Mouse (Mus musculus): ENCODE data around the gene Cdh4. TPM values are rescaled to one million over a fixed set of nuclear protein-coding genes. Genes with fewer than 3 reads are reported as not detected.

Gene Cdh4
- polyA plus RNA-seq, 1 experiment = not detected

DNA sequence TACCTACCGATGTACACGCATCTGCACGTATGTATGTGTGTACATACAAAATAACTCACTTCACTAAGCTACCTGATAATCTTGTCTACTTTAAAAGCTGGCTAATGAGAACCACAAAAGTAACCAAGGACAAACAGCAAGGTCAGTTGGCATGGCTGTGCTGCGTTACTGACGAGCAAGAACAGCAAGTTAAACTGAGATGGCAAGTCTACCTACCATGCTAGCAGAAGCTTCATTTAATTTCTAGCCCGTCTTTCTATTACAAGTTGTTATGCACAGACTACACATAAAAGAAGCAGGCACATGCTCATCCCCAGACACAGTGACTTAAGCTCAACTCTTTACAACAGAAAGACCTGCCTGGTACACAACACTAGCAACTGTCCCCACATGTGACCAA is 504.3 kb downstream of the Cdh4 start:
- Histone ChIP-seq H3K4me3 (no peak overlapping the region), H3ac (ENCODE audit: control insufficient read depth, insufficient read length) (no peak overlapping the region), H3K4me2 (ENCODE audit: low read depth) (no peak overlapping the region), H3K79me2 (ENCODE audit: control insufficient read depth, insufficient read depth) (peaks cover 99% of the 10 kb centered on the region), H3K36me3 (ENCODE audit: control insufficient read depth, insufficient read depth) (no peaks in the 10 kb centered on the region), H3K27me3 (ENCODE audit: control insufficient read depth, insufficient read depth, insufficient read length) (no peaks in the 10 kb centered on the region)
- TF ChIP-seq TCF12 (IDR thresholded peaks at IDR 0.05; ENCODE audit: insufficient read depth, poor library complexity, severe bottlenecking) = no peak
- no peak for TF ChIP-seq SRF (IDR thresholded peaks at IDR 0.05; ENCODE audit: control insufficient read depth, insufficient read length, low read depth)
- TF ChIP-seq TCF3 (IDR thresholded peaks at IDR 0.05; ENCODE audit: insufficient read length, low read depth) = no peak
- no peak for TF ChIP-seq MYOG (IDR thresholded peaks at IDR 0.05; ENCODE audit: control insufficient read depth in 1 of 3, insufficient read depth in 1 of 3, insufficient read length in 2 of 3, low read depth in 2 of 3)
- no peak for TF ChIP-seq POLR2AphosphoS2 (IDR thresholded peaks at IDR 0.05; ENCODE audit: insufficient read length, low read depth)
- TF ChIP-seq USF1 (IDR thresholded peaks at IDR 0.05; ENCODE audit: low read depth) = no peak
- TF ChIP-seq REST (IDR thresholded peaks at IDR 0.05; ENCODE audit: insufficient read depth, insufficient read length) = no peak
- TF ChIP-seq POLR2A (IDR thresholded peaks at IDR 0.05; ENCODE audit: insufficient read length, low read depth) = no peak
- no peak for TF ChIP-seq CEBPB (IDR thresholded peaks at IDR 0.05; ENCODE audit: insufficient read depth, poor library complexity, severe bottlenecking)
- no peak for TF ChIP-seq MYOD1 (IDR thresholded peaks at IDR 0.05; ENCODE audit: control insufficient read depth in 1 of 3, insufficient read length in 2 of 3, low read depth in 2 of 3)
- no peak for TF ChIP-seq E2F4 (IDR thresholded peaks at IDR 0.05; ENCODE audit: insufficient read depth)
- TF ChIP-seq MAX (IDR thresholded peaks at IDR 0.05; ENCODE audit: low read depth) = no peak

- H3K4me3 ChIP-seq = no peak overlapping the region
- no peak overlapping the region for H3K4me2 ChIP-seq (ENCODE audit: low read depth)
- H3K36me3 ChIP-seq (ENCODE audit: control insufficient read depth, insufficient read depth) = no peaks in the 10 kb centered on the region
- no peak overlapping the region for H3ac ChIP-seq (ENCODE audit: control insufficient read depth, insufficient read length)
- peaks cover 99% of the 10 kb centered on the region for H3K79me2 ChIP-seq (ENCODE audit: control insufficient read depth, insufficient read depth)
- no peaks in the 10 kb centered on the region for H3K27me3 ChIP-seq (ENCODE audit: control insufficient read depth, insufficient read depth, insufficient read length)
- TF ChIP-seq SRF (IDR thresholded peaks at IDR 0.05; ENCODE audit: control insufficient read depth, insufficient read length, low read depth) = no peak
- TF ChIP-seq MAX (IDR thresholded peaks at IDR 0.05; ENCODE audit: low read depth) = no peak
- TF ChIP-seq REST (IDR thresholded peaks at IDR 0.05; ENCODE audit: insufficient read depth, insufficient read length) = no peak
- TF ChIP-seq MYOG (IDR thresholded peaks at IDR 0.05; ENCODE audit: control insufficient read depth in 1 of 3, insufficient read depth in 1 of 3, insufficient read length in 2 of 3, low read depth in 2 of 3) = no peak
- no peak for TF ChIP-seq TCF12 (IDR thresholded peaks at IDR 0.05; ENCODE audit: insufficient read depth, poor library complexity, severe bottlenecking)
- no peak for TF ChIP-seq E2F4 (IDR thresholded peaks at IDR 0.05; ENCODE audit: insufficient read depth)
- no peak for TF ChIP-seq POLR2A (IDR thresholded peaks at IDR 0.05; ENCODE audit: insufficient read length, low read depth)
- TF ChIP-seq TCF3 (IDR thresholded peaks at IDR 0.05; ENCODE audit: insufficient read length, low read depth) = no peak
- no peak for TF ChIP-seq USF1 (IDR thresholded peaks at IDR 0.05; ENCODE audit: low read depth)
- TF ChIP-seq MYOD1 (IDR thresholded peaks at IDR 0.05; ENCODE audit: control insufficient read depth in 1 of 3, insufficient read length in 2 of 3, low read depth in 2 of 3) = no peak
- no peak for TF ChIP-seq CEBPB (IDR thresholded peaks at IDR 0.05; ENCODE audit: insufficient read depth, poor library complexity, severe bottlenecking)
- no peak for TF ChIP-seq POLR2AphosphoS2 (IDR thresholded peaks at IDR 0.05; ENCODE audit: insufficient read length, low read depth)
Measured at GRCm38 (mm10) chr2:179947607-179948006, 505.4 kb downstream of the Cdh4 start.

- H3K36me3 ChIP-seq (ENCODE audit: control insufficient read depth, insufficient read depth) = no peaks in the 10 kb centered on the region
- H3K4me2 ChIP-seq (ENCODE audit: low read depth) = no peak overlapping the region
- H3K4me3 ChIP-seq = no peak overlapping the region
- no peaks in the 10 kb centered on the region for H3K27me3 ChIP-seq (ENCODE audit: control insufficient read depth, insufficient read depth, insufficient read length)
- H3ac ChIP-seq (ENCODE audit: control insufficient read depth, insufficient read length) = no peak overlapping the region
- TF ChIP-seq MYOD1 (IDR thresholded peaks at IDR 0.05; ENCODE audit: control insufficient read depth in 1 of 3, insufficient read length in 2 of 3, low read depth in 2 of 3) = no peak
- no peak for TF ChIP-seq MYOG (IDR thresholded peaks at IDR 0.05; ENCODE audit: control insufficient read depth in 1 of 3, insufficient read depth in 1 of 3, insufficient read length in 2 of 3, low read depth in 2 of 3)
- no peak for TF ChIP-seq REST (IDR thresholded peaks at IDR 0.05; ENCODE audit: insufficient read depth, insufficient read length)
- no peak for TF ChIP-seq CEBPB (IDR thresholded peaks at IDR 0.05; ENCODE audit: insufficient read depth, poor library complexity, severe bottlenecking)
- TF ChIP-seq TCF12 (IDR thresholded peaks at IDR 0.05; ENCODE audit: insufficient read depth, poor library complexity, severe bottlenecking) = no peak
- TF ChIP-seq POLR2AphosphoS2 (IDR thresholded peaks at IDR 0.05; ENCODE audit: insufficient read length, low read depth) = no peak
- no peak for TF ChIP-seq TCF3 (IDR thresholded peaks at IDR 0.05; ENCODE audit: insufficient read length, low read depth)
- TF ChIP-seq POLR2A (IDR thresholded peaks at IDR 0.05; ENCODE audit: insufficient read length, low read depth) = no peak
- no peak for TF ChIP-seq E2F4 (IDR thresholded peaks at IDR 0.05; ENCODE audit: insufficient read depth)
- TF ChIP-seq USF1 (IDR thresholded peaks at IDR 0.05; ENCODE audit: low read depth) = no peak
- no peak for TF ChIP-seq SRF (IDR thresholded peaks at IDR 0.05; ENCODE audit: control insufficient read depth, insufficient read length, low read depth)
- TF ChIP-seq MAX (IDR thresholded peaks at IDR 0.05; ENCODE audit: low read depth) = no peak
- H3K79me2 ChIP-seq (ENCODE audit: control insufficient read depth, insufficient read depth) = peaks cover 99% of the 10 kb centered on the region
Measured at GRCm38 (mm10) chr2:179948820-179949219, 506.6 kb downstream of the Cdh4 start.

All from myocyte (in vitro differentiated cells).